ENCODE assay signal across 8 mouse cellular contexts in genomic region chr13:21166936-21167909, GRCm38 (mm10). TPM values are rescaled to one million over a fixed set of nuclear protein-coding genes. Genes with fewer than 3 reads are reported as not detected.
DNase-seq lines count a peak whose midpoint lies in the region; ATAC-seq lines count a peak whose summit lies in the region.

No protein-coding gene starts in this region.

- no peaks in the 10 kb centered on the region for H3K27me3 ChIP-seq in intestine, embryonic 14.5 days (replicated peaks; ENCODE audit: control insufficient read depth, insufficient read depth, low read length)
- H3K27me3 ChIP-seq in limb, embryonic 10.5 days (ENCODE audit: low read depth, poor library complexity, severe bottlenecking): no peaks in the 10 kb centered on the region
- no peaks in the 10 kb centered on the region for H3K27me3 ChIP-seq in midbrain, embryonic 11.5 days (ENCODE audit: control insufficient read depth, insufficient read depth, low read length)

- H3K9ac ChIP-seq in intestine, embryonic 14.5 days (ENCODE audit: low read length): peak overlapping the region; percentile 49
- H3K9ac ChIP-seq in midbrain, embryonic 11.5 days (ENCODE audit: low read length): peak overlapping the region; percentile 39

- peak overlapping the region; percentile 63 for H3K4me3 ChIP-seq in intestine, embryonic 14.5 days (ENCODE audit: low read depth, low read length)
- H3K4me3 ChIP-seq in limb, embryonic 10.5 days: peak overlapping the region; percentile 55
- peak overlapping the region; percentile 38 for H3K4me3 ChIP-seq in midbrain, embryonic 11.5 days (ENCODE audit: low read depth, low read length)

- DNase-seq in urinary bladder, adult 18-20 months (ENCODE audit: low spot score in 2 of 2): peak; percentile 55 to 60
- no peak for DNase-seq in urinary bladder, adult 2 months (ENCODE audit: low spot score)
- peak; percentile 87 for DNase-seq in embryo, embryonic 11 days
- DNase-seq in gastrocnemius, postnatal 25 days: peak; percentile 61
- peak; percentile 93 for DNase-seq in intestine, embryonic 14.5 days (ENCODE audit: low spot score)
- DNase-seq in limb, embryonic 10.5 days (ENCODE audit: low spot score): peak; percentile 79
- DNase-seq in midbrain, embryonic 11.5 days (ENCODE audit: low spot score, missing footprints): peak; percentile 99
- DNase-seq in spleen, adult 18-20 months: peak; percentile 59 to 78

- H3K36me3 ChIP-seq in intestine, embryonic 14.5 days (ENCODE audit: control insufficient read depth, insufficient read depth, low read length): no peaks in the 10 kb centered on the region
- no peaks in the 10 kb centered on the region for H3K36me3 ChIP-seq in limb, embryonic 10.5 days
- H3K36me3 ChIP-seq in midbrain, embryonic 11.5 days (ENCODE audit: control insufficient read depth, insufficient read depth, low read length): no peaks in the 10 kb centered on the region

- under 1% methylated on average over 27 of the region's 27 CpGs for WGBS in intestine, embryonic 14.5 days
- WGBS in limb, embryonic 10.5 days: 1% methylated on average over 27 of the region's 27 CpGs
- WGBS in midbrain, embryonic 11.5 days: 1% methylated on average over 27 of the region's 27 CpGs

- peak overlapping the region; percentile 59 for H3K4me2 ChIP-seq in intestine, embryonic 14.5 days (ENCODE audit: low read length)
- peak overlapping the region; percentile 85 for H3K4me2 ChIP-seq in midbrain, embryonic 11.5 days

- peak; percentile 57; the same call in 1 of the 2 replicates for ATAC-seq in intestine, embryonic 14.5 days (replicated peaks; ENCODE audit: low FRiP score, low TSS enrichment, low read depth)
- peak; percentile 51 for ATAC-seq in midbrain, embryonic 11.5 days (ENCODE audit: low FRiP score)

- H3K4me1 ChIP-seq in intestine, embryonic 14.5 days (replicated peaks; ENCODE audit: control insufficient read depth, insufficient read depth, low read length): peaks cover 5% of the 10 kb centered on the region
- peaks cover 17% of the 10 kb centered on the region for H3K4me1 ChIP-seq in limb, embryonic 10.5 days
- H3K4me1 ChIP-seq in midbrain, embryonic 11.5 days (ENCODE audit: control insufficient read depth, insufficient read depth, low read length): peaks cover 7% of the 10 kb centered on the region

- peak overlapping the region; percentile 24; the same call in 1 of the 2 replicates for H3K27ac ChIP-seq in intestine, embryonic 14.5 days (ENCODE audit: low read depth)
- H3K27ac ChIP-seq in limb, embryonic 10.5 days: 0 out of 2 replicates have a peak overlapping the region, but pooled peaks have one; percentile 44
- no peak overlapping the region for H3K27ac ChIP-seq in midbrain, embryonic 11.5 days (ENCODE audit: low read depth, low read length)

- no peaks in the 10 kb centered on the region for H3K9me3 ChIP-seq in intestine, embryonic 14.5 days (ENCODE audit: control insufficient read depth, low read length)
- no peaks in the 10 kb centered on the region for H3K9me3 ChIP-seq in limb, embryonic 10.5 days (replicated peaks)
- H3K9me3 ChIP-seq in midbrain, embryonic 11.5 days (ENCODE audit: control insufficient read depth, low read length): no peaks in the 10 kb centered on the region

RNA-seq across cellular contexts. Expression of gene Trim27, which starts 12.0 kb away (rescaled TPM):
- 40.5 and 48.2 TPM in 2 replicates for polyA plus RNA-seq in urinary bladder, adult 2 months (2012; rRNA removed)
- total RNA-seq in gastrocnemius, postnatal 25 days (2021): 10 to 100 TPM; 20.6 to 24.7 TPM
- polyA plus RNA-seq in intestine, embryonic 14.5 days (2014; fragmentation: Nextera tagmentation; extraction: Ambion mirVana): 167 and 169 TPM in 2 replicates
- 200 and 218 TPM in 2 replicates for polyA plus RNA-seq in limb, embryonic 10.5 days (2016; fragmentation: Nextera tagmentation; extraction: Ambion mirVana)
- 136 and 138 TPM in 2 replicates for polyA plus RNA-seq in midbrain, embryonic 11.5 days (2014; fragmentation: Nextera tagmentation; extraction: Ambion mirVana)

RNA-seq across cellular contexts. Expression of gene Olfr1368, which starts 21.6 kb away (rescaled TPM):
- not detected in 2 replicates for polyA plus RNA-seq in urinary bladder, adult 2 months (2012; rRNA removed)
- not detected for total RNA-seq in gastrocnemius, postnatal 25 days (2021)
- not detected in 2 replicates for polyA plus RNA-seq in intestine, embryonic 14.5 days (2014; fragmentation: Nextera tagmentation; extraction: Ambion mirVana)
- not detected in 2 replicates for polyA plus RNA-seq in limb, embryonic 10.5 days (2016; fragmentation: Nextera tagmentation; extraction: Ambion mirVana)
- polyA plus RNA-seq in midbrain, embryonic 11.5 days (2014; fragmentation: Nextera tagmentation; extraction: Ambion mirVana): not detected in 2 replicates

RNA-seq across cellular contexts. Expression of gene Olfr263, which starts 37.8 kb away (rescaled TPM):
- polyA plus RNA-seq in urinary bladder, adult 2 months (2012; rRNA removed): not detected in 2 replicates
- total RNA-seq in gastrocnemius, postnatal 25 days (2021): not detected
- not detected in 2 replicates for polyA plus RNA-seq in intestine, embryonic 14.5 days (2014; fragmentation: Nextera tagmentation; extraction: Ambion mirVana)
- not detected in 2 replicates for polyA plus RNA-seq in limb, embryonic 10.5 days (2016; fragmentation: Nextera tagmentation; extraction: Ambion mirVana)
- not detected in 2 replicates for polyA plus RNA-seq in midbrain, embryonic 11.5 days (2014; fragmentation: Nextera tagmentation; extraction: Ambion mirVana)

RNA-seq across cellular contexts. Expression of gene Olfr1369-ps1, which starts 55.9 kb away (rescaled TPM):
- not detected in 2 replicates for polyA plus RNA-seq in urinary bladder, adult 2 months (2012; rRNA removed)
- not detected for total RNA-seq in gastrocnemius, postnatal 25 days (2021)
- not detected in 2 replicates for polyA plus RNA-seq in intestine, embryonic 14.5 days (2014; fragmentation: Nextera tagmentation; extraction: Ambion mirVana)
- polyA plus RNA-seq in limb, embryonic 10.5 days (2016; fragmentation: Nextera tagmentation; extraction: Ambion mirVana): 0.10 TPM in 1 of 2 replicates, not detected in the other
- polyA plus RNA-seq in midbrain, embryonic 11.5 days (2014; fragmentation: Nextera tagmentation; extraction: Ambion mirVana): 0.04 TPM in 1 of 2 replicates, not detected in the other
